Mouse (Mus musculus) small intestine, adult 2 months (tissue): ENCODE results near the gene Rerg.

ENCODE experiments used
- CTCF ChIP-seq: fragments of 200-500 bp; IDR thresholded peaks from 2 replicates; pipeline ENCODE4 v1.5.1; 2012; ENCODE audit warnings: low read depth, mild to moderate bottlenecking, control low read depth, inconsistent platforms, low read length, moderate library complexity, mixed read lengths; ENCODE audit not compliant: insufficient replicate concordance, insufficient read length; ENCODE audit errors: extremely low read depth
- POLR2A ChIP-seq: fragments of 200-500 bp; IDR thresholded peaks from 2 replicates; pipeline ENCODE4 v1.6.1; 2012; ENCODE audit warnings: low read depth, mild to moderate bottlenecking, control low read depth, inconsistent platforms, low read length, moderate library complexity

DNA sequence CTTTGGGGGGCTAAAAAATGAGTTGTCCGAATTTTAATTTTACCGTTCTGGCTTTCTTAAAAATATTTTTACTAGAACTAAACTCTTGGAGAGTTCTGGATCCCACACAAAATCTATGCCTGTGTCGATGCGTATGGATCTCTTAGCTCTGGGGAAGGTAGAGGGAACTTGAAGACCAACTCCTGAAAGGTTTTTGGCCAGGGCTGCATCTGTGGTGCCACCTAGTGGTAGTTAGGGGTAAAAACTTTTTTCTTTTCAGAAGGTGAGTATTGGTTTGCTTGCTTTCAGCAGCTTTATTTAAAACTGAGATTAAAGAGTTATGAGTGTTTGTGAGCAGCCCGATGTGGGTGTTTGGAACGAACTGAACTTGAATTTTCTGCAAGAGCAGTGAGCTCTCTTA, 21.8 kb upstream of the Rerg start:
- TF ChIP-seq POLR2A: no peak
- TF ChIP-seq CTCF: peak; percentile 60; the same call in 1 of the 2 replicates
